Mouse (Mus musculus): ENCODE data around the gene Tmem262. TPM values are rescaled to one million over a fixed set of nuclear protein-coding genes. Genes with fewer than 3 reads are reported as not detected.
"Not testable (repeated sequence)": the region's sequence is repeated elsewhere in the genome, so short reads cannot be mapped to it uniquely, and the experiment has no call there.

The Tmem262 gene
- not detected in 2 replicates for polyA plus RNA-seq (2014; fragmentation: Nextera tagmentation; extraction: Ambion mirVana)

DNA sequence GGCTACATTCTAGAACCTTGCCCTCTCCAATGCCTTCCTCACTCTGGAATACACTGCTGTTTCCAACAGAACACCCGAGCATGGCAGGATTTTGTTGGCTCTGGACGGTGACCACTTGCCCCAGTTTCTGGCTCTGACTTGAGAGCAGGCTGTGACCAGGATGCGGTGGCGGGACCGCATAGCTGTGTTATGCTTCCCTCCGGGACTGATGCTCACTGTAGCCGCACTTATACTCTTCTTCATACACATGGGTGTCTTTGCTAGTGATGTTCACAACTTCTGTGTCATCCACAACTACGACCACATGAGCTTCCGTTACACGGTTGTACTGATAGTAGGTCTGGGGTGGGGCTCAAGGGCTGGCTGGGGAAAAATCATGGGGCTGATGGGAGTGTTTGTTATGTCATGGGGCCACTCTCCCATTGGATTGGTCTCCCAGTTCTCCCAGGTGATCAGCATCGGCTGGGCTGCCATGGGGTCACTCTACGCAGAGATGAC is at the start of gene Tmem262:
TSS of gene Tmem262 (plus strand) at position 51 of the 498 bp plus-strand sequence.
- ATAC-seq (ENCODE audit: insufficient number of reproducible peaks, low FRiP score, low TSS enrichment, low read depth) (no peak), DNase-seq (ENCODE audit: low spot score) (no peak)
- Histone ChIP-seq H3K27ac (replicated peaks; ENCODE audit: low read depth, low read length) (no peak within 1 kb of the TSS), H3K4me2 (ENCODE audit: low read depth, severe bottlenecking) (no peak within 1 kb of the TSS), H3K4me3 (ENCODE audit: low read depth, low read length) (no peak within 1 kb of the TSS), H3K9me3 (ENCODE audit: control insufficient read depth, low read length) (no peaks in the 10 kb centered on the region), H3K9ac (ENCODE audit: low read length) (no peak within 1 kb of the TSS), H3K27me3 (ENCODE audit: control insufficient read depth, insufficient read depth, low read length) (no peaks in the 10 kb centered on the region), H3K4me1 (ENCODE audit: control insufficient read depth, insufficient read depth, low read length) (peaks cover 5% of the 10 kb centered on the region), H3K36me3 (ENCODE audit: control insufficient read depth, insufficient read depth, low read length) (peaks cover 5% of the 10 kb centered on the region)
- 92% methylated on average over 12 of the region's 12 CpGs for WGBS

- Histone ChIP-seq H3K4me3 (ENCODE audit: low read depth, low read length) (no peak overlapping the region), H3K4me2 (ENCODE audit: low read depth, severe bottlenecking) (no peak overlapping the region), H3K36me3 (ENCODE audit: control insufficient read depth, insufficient read depth, low read length) (no peaks in the 10 kb centered on the region), H3K9me3 (ENCODE audit: control insufficient read depth, low read length) (no peaks in the 10 kb centered on the region), H3K9ac (ENCODE audit: low read length) (no peak overlapping the region), H3K27me3 (ENCODE audit: control insufficient read depth, insufficient read depth, low read length) (no peaks in the 10 kb centered on the region), H3K4me1 (ENCODE audit: control insufficient read depth, insufficient read depth, low read length) (no peaks in the 10 kb centered on the region), H3K27ac (replicated peaks; ENCODE audit: low read depth, low read length) (no peak overlapping the region)
- DNase-seq (ENCODE audit: low spot score) = no peak
- WGBS = 77% methylated on average over 14 of the region's 14 CpGs
- ATAC-seq (ENCODE audit: insufficient number of reproducible peaks, low FRiP score, low TSS enrichment, low read depth) = no peak
Observed at GRCm38 (mm10) chr19:6030520-6031280, 49.1 kb upstream of the Tmem262 start.

GRCm38 (mm10) chr19:6035966-6036585 is 43.8 kb upstream of the Tmem262 start:
- ATAC-seq (ENCODE audit: insufficient number of reproducible peaks, low FRiP score, low TSS enrichment, low read depth) (no peak), DNase-seq (ENCODE audit: low spot score) (no peak)
- Histone ChIP-seq H3K27ac (replicated peaks; ENCODE audit: low read depth, low read length) (no peak overlapping the region), H3K9ac (ENCODE audit: low read length) (no peak overlapping the region), H3K9me3 (ENCODE audit: control insufficient read depth, low read length) (no peaks in the 10 kb centered on the region), H3K4me2 (ENCODE audit: low read depth, severe bottlenecking) (no peak overlapping the region), H3K27me3 (ENCODE audit: control insufficient read depth, insufficient read depth, low read length) (no peaks in the 10 kb centered on the region), H3K4me1 (ENCODE audit: control insufficient read depth, insufficient read depth, low read length) (no peaks in the 10 kb centered on the region), H3K36me3 (ENCODE audit: control insufficient read depth, insufficient read depth, low read length) (no peaks in the 10 kb centered on the region), H3K4me3 (ENCODE audit: low read depth, low read length) (no peak overlapping the region)
- 77% methylated on average over 9 of the region's 9 CpGs for WGBS

- Histone ChIP-seq H3K36me3 (ENCODE audit: control insufficient read depth, insufficient read depth, low read length) (no peaks in the 10 kb centered on the region), H3K9me3 (ENCODE audit: control insufficient read depth, low read length) (no peaks in the 10 kb centered on the region), H3K4me2 (ENCODE audit: low read depth, severe bottlenecking) (no peak overlapping the region), H3K27me3 (ENCODE audit: control insufficient read depth, insufficient read depth, low read length) (no peaks in the 10 kb centered on the region), H3K9ac (ENCODE audit: low read length) (no peak overlapping the region), H3K4me1 (ENCODE audit: control insufficient read depth, insufficient read depth, low read length) (no peaks in the 10 kb centered on the region), H3K4me3 (ENCODE audit: low read depth, low read length) (no peak overlapping the region), H3K27ac (replicated peaks; ENCODE audit: low read depth, low read length) (no peak overlapping the region)
- no peak for ATAC-seq (ENCODE audit: insufficient number of reproducible peaks, low FRiP score, low TSS enrichment, low read depth)
- DNase-seq (ENCODE audit: low spot score) = no peak
Observed at GRCm38 (mm10) chr19:6037695-6038094, 42.1 kb upstream of the Tmem262 start.

DNA sequence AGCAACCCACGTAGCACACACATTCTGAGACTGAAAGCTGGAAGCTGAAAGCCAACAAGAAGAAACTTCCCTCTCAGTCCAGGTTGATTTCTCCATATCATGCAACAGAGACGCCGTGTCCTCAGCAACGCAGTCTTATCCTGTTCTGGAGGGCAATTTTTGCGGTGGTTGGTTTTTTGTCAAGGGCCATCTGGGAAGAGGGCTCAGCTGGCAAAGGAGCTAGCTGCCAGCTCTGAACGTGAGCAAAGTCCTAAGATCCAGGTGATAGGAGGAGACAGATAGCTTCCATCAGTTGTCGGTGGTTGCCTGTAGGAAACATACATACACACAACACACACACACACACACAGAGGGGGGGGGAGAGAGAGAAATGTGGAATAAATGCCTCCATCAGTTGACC is 41.5 kb upstream of the Tmem262 start:
- Histone ChIP-seq H3K27ac (replicated peaks; ENCODE audit: low read depth, low read length) (no peak overlapping the region), H3K4me1 (ENCODE audit: control insufficient read depth, insufficient read depth, low read length) (no peaks in the 10 kb centered on the region), H3K36me3 (ENCODE audit: control insufficient read depth, insufficient read depth, low read length) (no peaks in the 10 kb centered on the region), H3K4me3 (ENCODE audit: low read depth, low read length) (no peak overlapping the region), H3K27me3 (ENCODE audit: control insufficient read depth, insufficient read depth, low read length) (no peaks in the 10 kb centered on the region), H3K9me3 (ENCODE audit: control insufficient read depth, low read length) (no peaks in the 10 kb centered on the region), H3K4me2 (ENCODE audit: low read depth, severe bottlenecking) (no peak overlapping the region), H3K9ac (ENCODE audit: low read length) (no peak overlapping the region)
- 83% methylated on average over 7 of the region's 7 CpGs for WGBS
- ATAC-seq (ENCODE audit: insufficient number of reproducible peaks, low FRiP score, low TSS enrichment, low read depth) (no peak), DNase-seq (ENCODE audit: low spot score) (no peak)

DNA sequence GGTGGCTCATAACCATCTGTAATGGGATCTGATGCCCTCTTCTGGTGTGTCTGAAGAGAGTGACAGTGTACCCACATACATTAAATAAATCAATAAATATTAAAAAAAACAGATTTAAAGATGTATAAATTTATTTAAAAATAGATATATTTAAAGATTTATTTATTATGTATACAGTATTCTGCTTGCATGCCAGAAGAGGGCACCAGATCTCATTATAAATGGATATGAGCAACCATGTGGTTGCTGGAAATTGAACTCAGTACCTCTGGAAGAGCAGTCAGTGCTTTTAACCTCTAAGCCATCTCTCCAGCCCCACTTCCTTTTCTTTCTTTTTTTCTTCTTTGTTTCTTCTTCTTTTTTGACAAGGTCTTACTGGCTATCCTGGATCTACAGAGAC is 39.8 kb upstream of the Tmem262 start:
- Histone ChIP-seq H3K9me3 (ENCODE audit: control insufficient read depth, low read length) (no peaks in the 10 kb centered on the region), H3K27ac (replicated peaks; ENCODE audit: low read depth, low read length) (no peak overlapping the region), H3K9ac (ENCODE audit: low read length) (no peak overlapping the region), H3K27me3 (ENCODE audit: control insufficient read depth, insufficient read depth, low read length) (no peaks in the 10 kb centered on the region), H3K4me3 (ENCODE audit: low read depth, low read length) (no peak overlapping the region), H3K4me2 (ENCODE audit: low read depth, severe bottlenecking) (no peak overlapping the region), H3K4me1 (ENCODE audit: control insufficient read depth, insufficient read depth, low read length) (no peaks in the 10 kb centered on the region), H3K36me3 (ENCODE audit: control insufficient read depth, insufficient read depth, low read length) (no peaks in the 10 kb centered on the region)
- ATAC-seq (ENCODE audit: insufficient number of reproducible peaks, low FRiP score, low TSS enrichment, low read depth) = no peak
- no peak for DNase-seq (ENCODE audit: low spot score)

- Histone ChIP-seq H3K27me3 (ENCODE audit: control insufficient read depth, insufficient read depth, low read length) (no peaks in the 10 kb centered on the region), H3K36me3 (ENCODE audit: control insufficient read depth, insufficient read depth, low read length) (no peaks in the 10 kb centered on the region), H3K4me2 (ENCODE audit: low read depth, severe bottlenecking) (no peak overlapping the region), H3K27ac (replicated peaks; ENCODE audit: low read depth, low read length) (no peak overlapping the region), H3K9ac (ENCODE audit: low read length) (no peak overlapping the region), H3K4me3 (ENCODE audit: low read depth, low read length) (no peak overlapping the region), H3K9me3 (ENCODE audit: control insufficient read depth, low read length) (no peaks in the 10 kb centered on the region), H3K4me1 (ENCODE audit: control insufficient read depth, insufficient read depth, low read length) (peaks cover 3% of the 10 kb centered on the region; the same call in 1 of the 2 replicates)
- 82% methylated on average over 9 of the region's 9 CpGs for WGBS
- ATAC-seq (ENCODE audit: insufficient number of reproducible peaks, low FRiP score, low TSS enrichment, low read depth) (no peak), DNase-seq (ENCODE audit: low spot score) (no peak)
Observed at GRCm38 (mm10) chr19:6042293-6042692, 37.5 kb upstream of the Tmem262 start.

DNA sequence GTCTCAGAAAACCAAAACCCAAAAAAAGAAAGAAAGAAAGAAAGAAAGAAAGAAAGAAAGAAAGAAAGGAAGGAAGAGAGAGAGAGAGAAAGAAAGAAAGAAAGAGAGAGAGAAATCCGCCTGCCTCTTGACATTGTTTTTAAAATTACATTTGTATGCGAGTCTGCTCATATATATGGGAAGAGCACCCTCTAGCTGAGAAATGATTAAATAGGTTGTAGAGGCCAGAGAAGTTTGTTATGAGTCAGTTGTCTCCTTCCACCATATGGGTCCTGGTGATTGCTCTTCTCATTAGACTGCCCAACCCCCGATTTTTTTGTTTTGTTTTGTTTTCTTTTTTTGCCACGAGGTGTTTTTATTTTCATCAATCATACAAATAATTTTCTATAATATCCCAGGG is 35.7 kb upstream of the Tmem262 start:
- DNase-seq (ENCODE audit: low spot score); ATAC-seq (ENCODE audit: insufficient number of reproducible peaks, low FRiP score, low TSS enrichment, low read depth); H3K4me3 ChIP-seq (ENCODE audit: low read depth, low read length); H3K9me3 ChIP-seq (ENCODE audit: control insufficient read depth, low read length); H3K27ac ChIP-seq (replicated peaks; ENCODE audit: low read depth, low read length); H3K4me2 ChIP-seq (ENCODE audit: low read depth, severe bottlenecking); H3K4me1 ChIP-seq (ENCODE audit: control insufficient read depth, insufficient read depth, low read length); H3K36me3 ChIP-seq (ENCODE audit: control insufficient read depth, insufficient read depth, low read length); H3K9ac ChIP-seq (ENCODE audit: low read length); H3K27me3 ChIP-seq (ENCODE audit: control insufficient read depth, insufficient read depth, low read length): not testable (repeated sequence)
- WGBS = 83% methylated on average over 4 of the region's 4 CpGs
